Mouse (Mus musculus): ENCODE results near the gene Tmem163.

The Tmem163 gene

GRCm38 (mm10) chr1:127642976-127643769, 36.2 kb downstream of the Tmem163 start:
- no peak for DNase-seq

GRCm38 (mm10) chr1:127637917-127638316, 41.4 kb downstream of the Tmem163 start:
- no peak for DNase-seq

GRCm38 (mm10) chr1:127627151-127627550, 52.2 kb downstream of the Tmem163 start:
- no peak for DNase-seq

GRCm38 (mm10) chr1:127625577-127626362, 53.6 kb downstream of the Tmem163 start:
- DNase-seq, result no peak

GRCm38 (mm10) chr1:127622349-127622748, 57.0 kb downstream of the Tmem163 start:
- no peak for DNase-seq

- no peak for DNase-seq
Measured at GRCm38 (mm10) chr1:127619036-127619435, 60.3 kb downstream of the Tmem163 start.

- DNase-seq, result no peak
Measured at GRCm38 (mm10) chr1:127610378-127610777, 69.0 kb downstream of the Tmem163 start.

GRCm38 (mm10) chr1:127609814-127610213, 69.5 kb downstream of the Tmem163 start:
- no peak for DNase-seq

GRCm38 (mm10) chr1:127608326-127608725, 71.0 kb downstream of the Tmem163 start:
- DNase-seq, result no peak

- no peak for DNase-seq
Measured at GRCm38 (mm10) chr1:127603697-127604631, 75.4 kb downstream of the Tmem163 start.

- DNase-seq, result no peak
Measured at GRCm38 (mm10) chr1:127596143-127596542, 83.2 kb downstream of the Tmem163 start.

GRCm38 (mm10) chr1:127595735-127596134, 83.6 kb downstream of the Tmem163 start:
- DNase-seq, result no peak

GRCm38 (mm10) chr1:127589542-127589941, 89.8 kb downstream of the Tmem163 start:
- no peak for DNase-seq

- DNase-seq, result no peak
Measured at GRCm38 (mm10) chr1:127587071-127587470, 92.3 kb downstream of the Tmem163 start.

- DNase-seq, result no peak
Measured at GRCm38 (mm10) chr1:127586156-127586555, 93.2 kb downstream of the Tmem163 start.

- DNase-seq, result no peak
Measured at GRCm38 (mm10) chr1:127577981-127578380, 101.4 kb downstream of the Tmem163 start.

- no peak for DNase-seq
Measured at GRCm38 (mm10) chr1:127577083-127577482, 102.3 kb downstream of the Tmem163 start.

GRCm38 (mm10) chr1:127576563-127576962, 102.8 kb downstream of the Tmem163 start:
- DNase-seq, result no peak

GRCm38 (mm10) chr1:127576143-127576542, 103.2 kb downstream of the Tmem163 start:
- DNase-seq, result no peak

GRCm38 (mm10) chr1:127575692-127576091, 103.7 kb downstream of the Tmem163 start:
- no peak for DNase-seq

GRCm38 (mm10) chr1:127573186-127573585, 106.2 kb downstream of the Tmem163 start:
- DNase-seq, result no peak

- DNase-seq, result no peak
Measured at GRCm38 (mm10) chr1:127568641-127569040, 110.7 kb downstream of the Tmem163 start.

GRCm38 (mm10) chr1:127556486-127556845, 122.9 kb downstream of the Tmem163 start:
- no peak for DNase-seq

Data from right cerebral cortex, postnatal 25 days (tissue).